Mouse (Mus musculus): Measurements from ENCODE around the gene Hist1h4f. TPM values are rescaled to one million over a fixed set of nuclear protein-coding genes. Genes with fewer than 3 reads are reported as not detected.

Hist1h4f gene
- polyA plus RNA-seq, 1 experiment from 2014 or later = not detected

Other genes with a start within 250 kb of the Hist1h4f start
- gene Zfp322a, start 182.4 kb downstream of the Hist1h4f start, polyA plus RNA-seq (2017; shearing (Covaris generic)) = 9.8 TPM
- gene Abt1, start 127.8 kb downstream of the Hist1h4f start, polyA plus RNA-seq (2017; shearing (Covaris generic)) = 14.3 TPM
- 0.33 TPM for gene Btn1a1, start 85.7 kb downstream of the Hist1h4f start, polyA plus RNA-seq (2017; shearing (Covaris generic))
- not detected for gene Btn2a2, start 62.8 kb downstream of the Hist1h4f start, polyA plus RNA-seq (2017; shearing (Covaris generic))
- gene Hist1h4h, start 20.6 kb downstream of the Hist1h4f start, polyA plus RNA-seq (2017; shearing (Covaris generic)) = 1.2 TPM
- gene Hist1h2af, start 17.7 kb downstream of the Hist1h4f start, polyA plus RNA-seq (2017; shearing (Covaris generic)) = not detected
- gene Hist1h3g, start 16.2 kb downstream of the Hist1h4f start, polyA plus RNA-seq (2017; shearing (Covaris generic)) = not detected
- gene Hist1h2bh, start 8.3 kb downstream of the Hist1h4f start, polyA plus RNA-seq (2017; shearing (Covaris generic)) = 0.85 TPM
- gene Hist1h3f, start 7.6 kb downstream of the Hist1h4f start, polyA plus RNA-seq (2017; shearing (Covaris generic)) = 0.99 TPM
- gene Hist1h1d, start 1.6 kb upstream of the Hist1h4f start, polyA plus RNA-seq (2017; shearing (Covaris generic)) = 0.15 TPM
- gene Hist1h3e, start 10.7 kb upstream of the Hist1h4f start, polyA plus RNA-seq (2017; shearing (Covaris generic)) = 0.98 TPM
- gene Hist1h2ae, start 19.6 kb upstream of the Hist1h4f start, polyA plus RNA-seq (2017; shearing (Covaris generic)) = 1.8 TPM
- not detected for gene Hist1h2bg, start 19.7 kb upstream of the Hist1h4f start, polyA plus RNA-seq (2017; shearing (Covaris generic))
- not detected for gene Hist1h2bf, start 22.5 kb upstream of the Hist1h4f start, polyA plus RNA-seq (2017; shearing (Covaris generic))
- gene Hist1h2ad, start 22.7 kb upstream of the Hist1h4f start, polyA plus RNA-seq (2017; shearing (Covaris generic)) = not detected
- not detected for gene Hist1h3d, start 24.1 kb upstream of the Hist1h4f start, polyA plus RNA-seq (2017; shearing (Covaris generic))
- gene Hist1h4d, start 29.9 kb upstream of the Hist1h4f start, polyA plus RNA-seq (2017; shearing (Covaris generic)) = 15.2 TPM
- gene Hist1h2be, start 69.5 kb upstream of the Hist1h4f start, polyA plus RNA-seq (2017; shearing (Covaris generic)) = 0.89 TPM
- 4.5 TPM for gene Hist1h1e, start 70.9 kb upstream of the Hist1h4f start, polyA plus RNA-seq (2017; shearing (Covaris generic))
- gene Hist1h2ac, start 132.3 kb upstream of the Hist1h4f start, polyA plus RNA-seq (2017; shearing (Covaris generic)) = not detected
- 12.6 TPM for gene Hist1h2bc, start 132.6 kb upstream of the Hist1h4f start, polyA plus RNA-seq (2017; shearing (Covaris generic))
- not detected for gene Hist1h1t, start 144.2 kb upstream of the Hist1h4f start, polyA plus RNA-seq (2017; shearing (Covaris generic))
- gene Hist1h4c, start 146.8 kb upstream of the Hist1h4f start, polyA plus RNA-seq (2017; shearing (Covaris generic)) = 3.6 TPM
- not detected for gene Hfe, start 159.2 kb upstream of the Hist1h4f start, polyA plus RNA-seq (2017; shearing (Covaris generic))
- gene Hist1h1c, start 187.2 kb upstream of the Hist1h4f start, polyA plus RNA-seq (2017; shearing (Covaris generic)) = 38.7 TPM
- gene Hist1h3c, start 194.0 kb upstream of the Hist1h4f start, polyA plus RNA-seq (2017; shearing (Covaris generic)) = not detected
- not detected for gene Hist1h2bb, start 195.1 kb upstream of the Hist1h4f start, polyA plus RNA-seq (2017; shearing (Covaris generic))
- gene Hist1h2ab, start 199.5 kb upstream of the Hist1h4f start, polyA plus RNA-seq (2017; shearing (Covaris generic)) = not detected
- not detected for gene Hist1h3b, start 200.6 kb upstream of the Hist1h4f start, polyA plus RNA-seq (2017; shearing (Covaris generic))
- gene Hist1h4b, start 205.4 kb upstream of the Hist1h4f start, polyA plus RNA-seq (2017; shearing (Covaris generic)) = 6.7 TPM
- 1.1 TPM for gene Hist1h4a, start 209.6 kb upstream of the Hist1h4f start, polyA plus RNA-seq (2017; shearing (Covaris generic))
- gene Hist1h3a, start 210.7 kb upstream of the Hist1h4f start, polyA plus RNA-seq (2017; shearing (Covaris generic)) = 3.4 TPM
- not detected for gene Hist1h1a, start 212.0 kb upstream of the Hist1h4f start, polyA plus RNA-seq (2017; shearing (Covaris generic))
- gene Trim38, start 218.3 kb upstream of the Hist1h4f start, polyA plus RNA-seq (2017; shearing (Covaris generic)) = not detected

Data from effector memory CD4-positive, alpha-beta T cell, adult 7 months (primary cell).